Mouse (Mus musculus) liver (tissue): ENCODE measurements around the gene Cep70.

Experiments used
- DNase-seq: peaks from one replicate; pipeline ENCODE4 v3.0.0-alpha.2; 2020; ENCODE audit warnings: mixed read lengths

Cep70 gene

GRCm38 (mm10) chr9:99325208-99325929, 82.2 kb downstream of the Cep70 start:
- no peak for DNase-seq

- DNase-seq = no peak
Observed at GRCm38 (mm10) chr9:99325961-99326360, 82.8 kb downstream of the Cep70 start.

DNA sequence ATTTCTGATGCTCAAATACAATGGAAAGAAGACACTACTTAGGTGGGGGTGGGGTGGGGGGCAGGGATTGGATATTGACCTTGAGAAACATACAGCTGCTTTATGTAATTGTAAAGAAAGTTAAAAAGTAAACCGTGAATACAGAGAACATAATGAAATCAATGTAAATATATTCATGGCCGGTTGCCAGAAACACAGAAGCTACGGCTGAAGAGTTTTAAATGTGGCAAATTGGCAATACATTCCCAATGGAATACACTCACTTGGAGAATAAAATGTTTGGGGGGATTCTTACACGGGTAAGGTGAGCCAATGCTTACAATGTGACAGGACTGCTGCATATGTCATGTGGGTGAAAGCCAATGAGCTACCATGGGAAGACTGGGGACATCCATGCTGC, 83.7 kb downstream of the Cep70 start:
- DNase-seq = no peak

DNA sequence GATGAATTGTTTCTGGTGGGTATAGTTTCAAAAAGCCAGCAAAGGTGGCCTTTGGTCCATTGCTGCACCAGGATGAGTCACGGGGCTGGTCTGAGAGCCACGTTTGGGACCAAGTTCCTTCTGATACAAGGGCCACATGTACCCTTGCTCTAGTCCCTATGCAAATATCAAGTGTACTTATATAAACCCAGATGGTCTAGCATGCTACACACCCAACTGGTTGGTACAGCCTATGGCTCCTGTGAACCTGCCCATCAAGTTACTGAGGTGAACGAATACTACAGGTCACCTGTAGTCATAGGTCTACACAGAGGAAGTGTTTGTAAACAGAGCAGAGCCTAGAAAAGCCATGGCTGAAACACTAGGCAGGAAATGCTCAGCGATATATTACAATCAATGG, 93.4 kb downstream of the Cep70 start:
- no peak for DNase-seq

GRCm38 (mm10) chr9:99338293-99338692, 95.1 kb downstream of the Cep70 start:
- DNase-seq = no peak

GRCm38 (mm10) chr9:99339182-99339581, 96.0 kb downstream of the Cep70 start:
- no peak for DNase-seq

DNA sequence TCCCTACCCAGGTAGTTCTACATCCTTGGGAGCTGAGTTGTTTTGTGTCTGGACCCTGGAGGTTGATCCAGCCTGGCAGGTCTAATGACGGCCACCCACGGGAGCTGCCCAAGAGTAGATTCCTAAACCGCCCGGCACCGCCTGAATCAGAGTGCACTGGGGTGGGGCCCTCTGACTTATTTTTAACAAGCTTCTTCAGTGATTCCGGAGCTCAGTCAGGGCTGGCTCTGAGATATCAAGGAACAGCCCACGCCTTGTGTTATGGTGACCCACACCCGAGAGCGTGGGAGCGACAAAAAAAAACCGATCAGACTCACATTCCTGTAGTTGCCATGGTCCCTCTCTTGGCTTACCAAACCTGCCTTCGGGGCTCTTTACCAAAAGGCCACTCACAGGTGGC, 97.0 kb downstream of the Cep70 start:
- DNase-seq = no peak

GRCm38 (mm10) chr9:99341600-99341999, 98.4 kb downstream of the Cep70 start:
- no peak for DNase-seq

DNA sequence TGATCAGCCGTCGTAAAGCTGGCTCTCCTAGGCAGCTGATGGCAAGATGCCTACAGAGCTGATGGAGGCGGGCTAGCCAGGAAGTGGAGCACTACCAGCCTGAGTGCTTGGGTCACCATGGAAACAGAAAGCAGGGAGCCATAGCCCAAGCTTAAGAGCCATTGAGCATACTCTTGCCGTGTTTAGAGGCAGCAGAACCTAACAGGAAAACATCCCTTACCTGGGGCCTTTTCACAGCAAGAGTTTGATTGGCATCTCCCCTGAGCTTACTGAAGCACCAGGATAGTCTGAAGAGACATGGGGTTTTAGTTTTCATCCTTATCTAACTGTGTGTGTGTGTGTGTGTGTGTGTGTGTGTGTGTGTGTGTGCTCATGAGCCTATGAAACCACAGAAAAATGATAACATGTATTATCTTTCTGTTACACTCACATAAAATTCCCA, 102.2 kb downstream of the Cep70 start:
- DNase-seq = no peak
